Mouse (Mus musculus) left cerebral cortex, postnatal 10 days (tissue): ENCODE results near the gene Snn. TPM values are rescaled to one million over a fixed set of nuclear protein-coding genes. Genes with fewer than 3 reads are reported as not detected.
A peak's percentile ranks its signal among the peaks of the same experiment; 100 is the strongest.
"Not testable (repeated sequence)": the region's sequence is repeated elsewhere in the genome, so short reads cannot be mapped to it uniquely, and the experiment has no call there.

Source experiments
- DNase-seq, 2 experiments: peaks; one replicate each; pipeline ENCODE4 v3.0.0; 2021 to 2022; ENCODE audit warnings: low spot score in 2 of 2, mixed read lengths in 1 of 2; ENCODE audit errors: extremely low spot score in 1 of 2
- intact Hi-C: fragments of 180-260 bp; cut with DNase I; formaldehyde crosslinking; loops from one replicate; pipeline ENCODE4 v1.15.1; 2025
- total RNA-seq, 2 experiments: library from RNA; stranded (reverse); gene quantifications; 2 replicates each; pipeline ENCODE4 v1.2.3; 2021

The Snn gene
- 100 to 1,000 TPM; 217 to 219 TPM for total RNA-seq

GRCm38 (mm10) chr16:11060645-11061044, at the start of gene Snn:
Gene Snn (plus strand): TSS chr16:11060945.
- no peak for DNase-seq
- intact Hi-C loops = no loop called here

GRCm38 (mm10) chr16:11011206-11011605, 49.5 kb upstream of the Snn start:
- intact Hi-C loops = no loop called here
- DNase-seq = no peak

- intact Hi-C loops = no loop called here
- DNase-seq = no peak
These were observed 48.8 kb upstream of the Snn start for GRCm38 (mm10) chr16:11011939-11012338.

GRCm38 (mm10) chr16:11012571-11013463, 47.9 kb upstream of the Snn start:
- peak; percentile 52 to 86 for DNase-seq
- intact Hi-C loops = no loop called here

- DNase-seq, intact Hi-C loops: not testable (repeated sequence)
These were observed 47.1 kb upstream of the Snn start for GRCm38 (mm10) chr16:11013464-11014147.

- intact Hi-C loops = no loop called here
- DNase-seq = no peak
These were observed 46.3 kb upstream of the Snn start for GRCm38 (mm10) chr16:11014407-11014806.

GRCm38 (mm10) chr16:11016353-11016752, 44.4 kb upstream of the Snn start:
- intact Hi-C loops = no loop called here
- DNase-seq = no peak

GRCm38 (mm10) chr16:11017807-11018595, 42.7 kb upstream of the Snn start:
- no peak for DNase-seq
- intact Hi-C loops = no loop called here

GRCm38 (mm10) chr16:11021403-11022112, 39.2 kb upstream of the Snn start:
- intact Hi-C loops = no loop called here

GRCm38 (mm10) chr16:11022113-11022489, 38.6 kb upstream of the Snn start:
- intact Hi-C loops = no loop called here
- no peak for DNase-seq

More at GRCm38 (mm10) chr16:11021403-11022112, 39.2 kb upstream of the Snn start:
- no peak for DNase-seq

- DNase-seq = no peak
- intact Hi-C loops = no loop called here
These were observed 37.1 kb upstream of the Snn start for GRCm38 (mm10) chr16:11023618-11024017.

GRCm38 (mm10) chr16:11024841-11025240, 35.9 kb upstream of the Snn start:
- DNase-seq = peak in 1 of 2 experiments; percentile 52
- intact Hi-C loops = no loop called here

GRCm38 (mm10) chr16:11028206-11028605, 32.5 kb upstream of the Snn start:
- DNase-seq = no peak
- intact Hi-C loops = no loop called here

- DNase-seq = no peak
- intact Hi-C loops = no loop called here
These were observed 29.9 kb upstream of the Snn start for GRCm38 (mm10) chr16:11030844-11031243.

- no peak for DNase-seq
- intact Hi-C loops = no loop called here
These were observed 29.4 kb upstream of the Snn start for GRCm38 (mm10) chr16:11031320-11031719.

GRCm38 (mm10) chr16:11034193-11034803, 26.4 kb upstream of the Snn start:
- peak; percentile 71 to 91 for DNase-seq
- intact Hi-C loops = loop anchor here (2.0 kb wide), 1 partner anchor 161 kb away; no protein-coding TSS in a partner anchor

- DNase-seq = no peak
- intact Hi-C loops = loop anchor here (2.0 to 5.0 kb wide), 2 partner anchors 77 to 162 kb away; no protein-coding TSS in a partner anchor
These were observed 25.5 kb upstream of the Snn start for GRCm38 (mm10) chr16:11035273-11035672.

- peak; percentile 38 to 81 for DNase-seq
- intact Hi-C loops = loop anchor here (2.0 to 5.0 kb wide), 2 partner anchors 76 to 163 kb away; no protein-coding TSS in a partner anchor
These were observed 24.8 kb upstream of the Snn start for GRCm38 (mm10) chr16:11035790-11036431.
